Mouse (Mus musculus) 416B (cell line): Measurements from ENCODE around the gene Gdpd4.

ENCODE experiments used
- DNase-seq: peaks from one replicate; pipeline ENCODE4 v3.0.0; 2011; ENCODE audit warnings: low read depth

Gdpd4 gene

GRCm38 (mm10) chr7:98085314-98085713 is 165.6 kb downstream of the Gdpd4 start:
- DNase-seq, result no peak

- DNase-seq, result peak; percentile 63
Observed at GRCm38 (mm10) chr7:98086346-98086745, 166.6 kb downstream of the Gdpd4 start.

- no peak for DNase-seq
Observed at GRCm38 (mm10) chr7:98095852-98096251, 176.1 kb downstream of the Gdpd4 start.

GRCm38 (mm10) chr7:98097557-98097956 is 177.8 kb downstream of the Gdpd4 start:
- no peak for DNase-seq
